Comparison of ENCODE assay signal across 23 mouse cellular contexts in genomic region chr10:50073185-50073980, GRCm38 (mm10).
DNase-seq lines count a peak whose midpoint lies in the region; ATAC-seq and TF ChIP-seq lines count a peak whose summit lies in the region.
"Had no signal": no experiment of that assay in that cellular context is flagged by ENCODE, and none has a peak within 500 bp of the region (broad histone marks: within the 10 kb centered on the region; RNA-seq: fewer than 3 reads in every experiment).

No protein-coding gene starts in this region.

- no peaks in the 10 kb centered on the region for H3K4me1 ChIP-seq in kidney, embryonic 14.5 days (ENCODE audit: control insufficient read depth, insufficient read depth, low read length)
- no peaks in the 10 kb centered on the region for H3K4me1 ChIP-seq in kidney, postnatal 0 days (replicated peaks; ENCODE audit: insufficient read depth, low read length)
- no peaks in the 10 kb centered on the region for H3K4me1 ChIP-seq in intestine, postnatal 0 days (replicated peaks; ENCODE audit: control insufficient read depth, insufficient read depth, low read length)
- H3K4me1 ChIP-seq: embryonic facial prominence, embryonic 10.5 days; embryonic facial prominence, embryonic 13.5 days; forebrain, embryonic 12.5 days; forebrain, embryonic 15.5 days; hindbrain, embryonic 12.5 days; hindbrain, embryonic 15.5 days had no signal

- no peaks in the 10 kb centered on the region for H3K36me3 ChIP-seq in kidney, embryonic 14.5 days (ENCODE audit: control insufficient read depth, insufficient read depth, low read length)
- H3K36me3 ChIP-seq in kidney, postnatal 0 days (ENCODE audit: insufficient read depth, low read length) = no peaks in the 10 kb centered on the region
- H3K36me3 ChIP-seq in intestine, postnatal 0 days (ENCODE audit: control insufficient read depth, insufficient read depth) = no peaks in the 10 kb centered on the region
- H3K36me3 ChIP-seq: embryonic facial prominence, embryonic 10.5 days; embryonic facial prominence, embryonic 13.5 days; forebrain, embryonic 12.5 days; forebrain, embryonic 15.5 days; hindbrain, embryonic 12.5 days; hindbrain, embryonic 15.5 days had no signal

- no peak overlapping the region for H3K4me3 ChIP-seq in kidney, embryonic 14.5 days (ENCODE audit: low read length)
- no peak overlapping the region for H3K4me3 ChIP-seq in kidney, postnatal 0 days (replicated peaks; ENCODE audit: low read depth, low read length)
- H3K4me3 ChIP-seq in intestine, postnatal 0 days (ENCODE audit: low read depth, low read length) = no peak overlapping the region
- H3K4me3 ChIP-seq: embryonic facial prominence, embryonic 10.5 days; embryonic facial prominence, embryonic 13.5 days; erythroblast, embryonic 14.5 days; forebrain, embryonic 12.5 days; forebrain, embryonic 15.5 days; gastrocnemius, adult 2 months; hindbrain, embryonic 12.5 days; hindbrain, embryonic 15.5 days had no signal

- ATAC-seq in kidney, embryonic 14.5 days (ENCODE audit: low FRiP score, low TSS enrichment) = peak; percentile 78
- ATAC-seq in kidney, postnatal 0 days (replicated peaks; ENCODE audit: low FRiP score, low read depth) = peak; percentile 57; the same call in 1 of the 2 replicates
- ATAC-seq in intestine, postnatal 0 days = no peak
- ATAC-seq: forebrain, embryonic 15.5 days had no signal

- H3K27me3 ChIP-seq in kidney, embryonic 14.5 days (ENCODE audit: control insufficient read depth, insufficient read depth, low read length) = no peaks in the 10 kb centered on the region
- H3K27me3 ChIP-seq in kidney, postnatal 0 days (ENCODE audit: insufficient read depth, low read length) = no peaks in the 10 kb centered on the region
- no peaks in the 10 kb centered on the region for H3K27me3 ChIP-seq in intestine, postnatal 0 days (replicated peaks; ENCODE audit: control insufficient read depth, insufficient read depth, low read length)
- H3K27me3 ChIP-seq: embryonic facial prominence, embryonic 13.5 days; forebrain, embryonic 12.5 days; forebrain, embryonic 15.5 days; hindbrain, embryonic 12.5 days; hindbrain, embryonic 15.5 days had no signal

- H3K9ac ChIP-seq in kidney, embryonic 14.5 days (ENCODE audit: low read depth, low read length) = no peak overlapping the region
- no peak overlapping the region for H3K9ac ChIP-seq in kidney, postnatal 0 days (ENCODE audit: low read depth, low read length)
- no peak overlapping the region for H3K9ac ChIP-seq in intestine, postnatal 0 days (ENCODE audit: low read depth, low read length)
- H3K9ac ChIP-seq: embryonic facial prominence, embryonic 13.5 days; forebrain, embryonic 12.5 days; forebrain, embryonic 15.5 days; hindbrain, embryonic 12.5 days; hindbrain, embryonic 15.5 days had no signal

- H3K4me2 ChIP-seq in kidney, embryonic 14.5 days (replicated peaks; ENCODE audit: low read depth, low read length) = no peak overlapping the region
- no peak overlapping the region for H3K4me2 ChIP-seq in kidney, postnatal 0 days (ENCODE audit: low read length)
- no peak overlapping the region for H3K4me2 ChIP-seq in intestine, postnatal 0 days (replicated peaks; ENCODE audit: low read depth)
- H3K4me2 ChIP-seq: embryonic facial prominence, embryonic 13.5 days; forebrain, embryonic 12.5 days; forebrain, embryonic 15.5 days; heart, embryonic 11.5 days; hindbrain, embryonic 12.5 days; hindbrain, embryonic 15.5 days had no signal

- H3K27ac ChIP-seq in kidney, embryonic 14.5 days (ENCODE audit: low read depth, low read length) = no peak overlapping the region
- peak overlapping the region; percentile 31; the same call in 1 of the 2 replicates for H3K27ac ChIP-seq in kidney, postnatal 0 days
- no peak overlapping the region for H3K27ac ChIP-seq in intestine, postnatal 0 days (ENCODE audit: low read depth, low read length)
- H3K27ac ChIP-seq: embryonic facial prominence, embryonic 10.5 days; embryonic facial prominence, embryonic 13.5 days; forebrain, embryonic 12.5 days; forebrain, embryonic 15.5 days; gastrocnemius, adult 2 months; hindbrain, embryonic 12.5 days; hindbrain, embryonic 15.5 days had no signal

- DNase-seq in kidney, adult 11 months = no peak
- peak; percentile 18 for DNase-seq in kidney, postnatal 0 days (ENCODE audit: low spot score)
- DNase-seq in kidney, postnatal 36 days = no peak
- peak; percentile 5 for DNase-seq in brain, adult 2 months (ENCODE audit: low read depth, low spot score)
- DNase-seq: adrenal gland, adult 2 months; adrenal gland, postnatal 14 days; cerebellum, adult 11-12 months; cerebellum, adult 8-10 months; cerebellum, postnatal 36 days; embryo, embryonic 11 days; gastrocnemius, adult 2 months; gastrocnemius, postnatal 14 days; heart, adult 11 months had no signal

- no peak for TF ChIP-seq CTCF in kidney, postnatal 0 days (IDR thresholded peaks at IDR 0.05; ENCODE audit: low read depth)
- TF ChIP-seq CTCF in intestine, postnatal 0 days (IDR thresholded peaks at IDR 0.05; ENCODE audit: low read depth) = no peak

- WGBS in kidney, embryonic 14.5 days = 89% methylated on average over 3 of the region's 3 CpGs
- WGBS in kidney, postnatal 0 days = 59% methylated on average over 3 of the region's 3 CpGs
- 58% methylated on average over 3 of the region's 3 CpGs for WGBS in intestine, postnatal 0 days

- no peaks in the 10 kb centered on the region for H3K9me3 ChIP-seq in kidney, embryonic 14.5 days (ENCODE audit: control insufficient read depth, low read length)
- no peaks in the 10 kb centered on the region for H3K9me3 ChIP-seq in kidney, postnatal 0 days (replicated peaks; ENCODE audit: low read length)
- no peaks in the 10 kb centered on the region for H3K9me3 ChIP-seq in intestine, postnatal 0 days (ENCODE audit: control insufficient read depth)
- H3K9me3 ChIP-seq: embryonic facial prominence, embryonic 10.5 days; embryonic facial prominence, embryonic 13.5 days; forebrain, embryonic 12.5 days; forebrain, embryonic 15.5 days; hindbrain, embryonic 12.5 days; hindbrain, embryonic 15.5 days had no signal

Comparison
In these comparisons a context has a peak if more than half of its experiments do, and no peak if none do; other contexts are left out.
1. DNase-seq: peak in kidney, postnatal 0 days (single experiment) and brain, adult 2 months (single experiment); none in kidney, adult 11 months (single experiment) and kidney, postnatal 36 days (0 of 2).